Mouse (Mus musculus): ENCODE measurements at regions not wholly inside any gene's neighbourhood (a gene's known extent, or its start where the extent isn't known, plus 50 kb on each side); places are given as distances from the start of the nearest gene placed in this dataset.

- H3K9ac ChIP-seq (ENCODE audit: insufficient read depth, low read depth), result no peak overlapping the region
- in situ Hi-C loops (cut with MboI; ENCODE audit: low pct_ligation_motif_present, low pct_unique_long_range_greater_than_20kb, low sequenced_read_pairs), result no loop called here
- no peaks in the 10 kb centered on the region for H3K9me3 ChIP-seq (replicated peaks; ENCODE audit: low read length)
- no peak overlapping the region for H3K4me3 ChIP-seq (replicated peaks in 1 of 3; ENCODE audit: low read depth in 2 of 3, low read length in 2 of 3, poor library complexity in 1 of 3)
- no peaks in the 10 kb centered on the region for H3K36me3 ChIP-seq (replicated peaks in 1 of 2; ENCODE audit: control insufficient read depth in 1 of 2, insufficient read depth in 1 of 2, low read length in 1 of 2)
- no peak for TF ChIP-seq TBP (conservative IDR thresholded peaks at IDR 0.05; ENCODE audit: low read depth, low read length)
- no peak for DNase-seq (ENCODE audit: extremely low read depth)
- H3K27ac ChIP-seq (ENCODE audit: insufficient read depth, low read depth), result no peak overlapping the region
- no peaks in the 10 kb centered on the region for H3K27me3 ChIP-seq (replicated peaks)
- no peaks in the 10 kb centered on the region for H3K79me2 ChIP-seq (replicated peaks; ENCODE audit: control insufficient read depth, extremely low read depth, insufficient read depth, poor library complexity, severe bottlenecking)
- peaks cover 0 to 4% of the 10 kb centered on the region in 2 experiments; a peak in 2 of 4 replicates for H3K4me1 ChIP-seq (ENCODE audit: control insufficient read depth in 1 of 2, insufficient read depth in 2 of 2)
- dilution Hi-C loops (cut with MboI; ENCODE audit: extremely low pct_ligation_motif_present, extremely low pct_unique_long_range_greater_than_20kb, low sequenced_read_pairs), result no loop called here
- H3K4me2 ChIP-seq (ENCODE audit: insufficient read depth, low read depth, poor library complexity, severe bottlenecking), result no peak overlapping the region
Observed at GRCm38 (mm10) chr5:77855191-77855590, 447.4 kb upstream of the Igfbp7 start.

GRCm38 (mm10) chr5:77853999-77854784 is 446.4 kb upstream of the Igfbp7 start:
- H3K36me3 ChIP-seq (replicated peaks in 1 of 2; ENCODE audit: control insufficient read depth in 1 of 2, insufficient read depth in 1 of 2, low read length in 1 of 2), result no peaks in the 10 kb centered on the region
- H3K9me3 ChIP-seq (replicated peaks; ENCODE audit: low read length), result no peaks in the 10 kb centered on the region
- in situ Hi-C loops (cut with MboI; ENCODE audit: low pct_ligation_motif_present, low pct_unique_long_range_greater_than_20kb, low sequenced_read_pairs), result no loop called here
- TF ChIP-seq UBTF (IDR thresholded peaks at IDR 0.05; ENCODE audit: low read depth, low read length), result no peak
- TF ChIP-seq ZMIZ1 (IDR thresholded peaks at IDR 0.05; ENCODE audit: low read depth, low read length), result no peak
- TF ChIP-seq USF2 (conservative IDR thresholded peaks at IDR 0.05; ENCODE audit: low read depth, low read length), result no peak
- H3K4me3 ChIP-seq (replicated peaks in 1 of 3; ENCODE audit: low read depth in 2 of 3, low read length in 2 of 3, poor library complexity in 1 of 3), result no peak overlapping the region
- no peak overlapping the region for H3K4me2 ChIP-seq (ENCODE audit: insufficient read depth, low read depth, poor library complexity, severe bottlenecking)
- H3K79me2 ChIP-seq (replicated peaks; ENCODE audit: control insufficient read depth, extremely low read depth, insufficient read depth, poor library complexity, severe bottlenecking), result no peaks in the 10 kb centered on the region
- no peaks in the 10 kb centered on the region for H3K27me3 ChIP-seq (replicated peaks)
- H3K27ac ChIP-seq (ENCODE audit: insufficient read depth, low read depth), result no peak overlapping the region
- dilution Hi-C loops (cut with MboI; ENCODE audit: extremely low pct_ligation_motif_present, extremely low pct_unique_long_range_greater_than_20kb, low sequenced_read_pairs), result no loop called here
- H3K9ac ChIP-seq (ENCODE audit: insufficient read depth, low read depth), result no peak overlapping the region
- DNase-seq (ENCODE audit: extremely low read depth), result no peak
- H3K4me1 ChIP-seq (ENCODE audit: control insufficient read depth in 1 of 2, insufficient read depth in 2 of 2), result peaks cover 0 to 4% of the 10 kb centered on the region in 2 experiments; a peak in 2 of 4 replicates

DNA sequence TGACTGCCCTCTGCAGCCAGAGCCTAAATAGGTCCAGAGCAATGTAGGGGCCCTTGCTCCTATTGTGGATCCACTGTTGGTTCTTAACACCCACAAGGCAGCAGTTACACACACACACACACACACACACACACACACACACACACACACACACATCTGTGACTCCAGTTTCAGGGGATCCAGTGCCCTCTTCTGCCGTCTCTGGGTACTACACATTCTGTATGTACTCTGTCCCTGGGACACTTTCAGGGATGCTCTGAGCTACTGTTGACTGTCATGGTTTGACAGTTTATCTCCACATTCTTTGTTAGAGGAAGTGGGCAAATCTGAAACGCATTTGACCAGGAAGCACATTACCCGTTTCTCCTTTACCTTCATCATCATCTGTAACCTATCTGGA is 443.8 kb upstream of the Igfbp7 start:
- Histone ChIP-seq H3K36me3 (replicated peaks in 1 of 2; ENCODE audit: control insufficient read depth in 1 of 2, insufficient read depth in 1 of 2, low read length in 1 of 2) (no peaks in the 10 kb centered on the region), H3K9me3 (replicated peaks; ENCODE audit: low read length) (no peaks in the 10 kb centered on the region), H3K9ac (ENCODE audit: insufficient read depth, low read depth) (no peak overlapping the region), H3K27ac (ENCODE audit: insufficient read depth, low read depth) (no peak overlapping the region), H3K27me3 (replicated peaks) (no peaks in the 10 kb centered on the region), H3K4me2 (ENCODE audit: insufficient read depth, low read depth, poor library complexity, severe bottlenecking) (peak overlapping the region; percentile 97), H3K4me3 (replicated peaks in 1 of 3; ENCODE audit: low read depth in 2 of 3, low read length in 2 of 3, poor library complexity in 1 of 3) (no peak overlapping the region), H3K4me1 (ENCODE audit: control insufficient read depth in 1 of 2, insufficient read depth in 2 of 2) (peaks cover 0 to 4% of the 10 kb centered on the region in 2 experiments; a peak in 2 of 4 replicates), H3K79me2 (replicated peaks; ENCODE audit: control insufficient read depth, extremely low read depth, insufficient read depth, poor library complexity, severe bottlenecking) (no peaks in the 10 kb centered on the region)
- peak; percentile 12 for DNase-seq (ENCODE audit: extremely low read depth)
- dilution Hi-C loops (cut with MboI; ENCODE audit: extremely low pct_ligation_motif_present, extremely low pct_unique_long_range_greater_than_20kb, low sequenced_read_pairs) (no loop called here), in situ Hi-C loops (cut with MboI; ENCODE audit: low pct_ligation_motif_present, low pct_unique_long_range_greater_than_20kb, low sequenced_read_pairs) (no loop called here)
- TF ChIP-seq JUN (IDR thresholded peaks at IDR 0.05; ENCODE audit: insufficient read depth, low read depth, low read length), result no peak
- TF ChIP-seq USF2 (conservative IDR thresholded peaks at IDR 0.05; ENCODE audit: low read depth, low read length), result no peak
- no peak for TF ChIP-seq MYC (IDR thresholded peaks at IDR 0.05; ENCODE audit: low read depth, low read length)
- no peak for TF ChIP-seq TBP (conservative IDR thresholded peaks at IDR 0.05; ENCODE audit: low read depth, low read length)
- no peak for TF ChIP-seq SIN3A (IDR thresholded peaks at IDR 0.05; ENCODE audit: low read length)
- TF ChIP-seq MXI1 (IDR thresholded peaks at IDR 0.05; ENCODE audit: low read depth, low read length), result no peak
- TF ChIP-seq IRF4 (IDR thresholded peaks at IDR 0.05; ENCODE audit: low read depth, low read length), result no peak
- no peak for TF ChIP-seq ZC3H11A (IDR thresholded peaks at IDR 0.05; ENCODE audit: low read depth, low read length)
- no peak for TF ChIP-seq GABPA (IDR thresholded peaks at IDR 0.05; ENCODE audit: insufficient replicate concordance, low read depth, low read length)
- TF ChIP-seq ZMIZ1 (IDR thresholded peaks at IDR 0.05; ENCODE audit: low read depth, low read length), result no peak
- no peak for TF ChIP-seq KAT2A (IDR thresholded peaks at IDR 0.05; ENCODE audit: insufficient replicate concordance, low read length)
- no peak for TF ChIP-seq MEF2A (IDR thresholded peaks at IDR 0.05; ENCODE audit: borderline replicate concordance, low read depth, low read length)
- TF ChIP-seq RAD21 (IDR thresholded peaks at IDR 0.05; ENCODE audit: low read depth, low read length), result peak; percentile 26
- TF ChIP-seq HCFC1 (IDR thresholded peaks at IDR 0.05; ENCODE audit: low read depth, low read length), result no peak
- no peak for TF ChIP-seq E2F4 (IDR thresholded peaks at IDR 0.05; ENCODE audit: insufficient replicate concordance, low read depth, low read length)
- TF ChIP-seq SMC3 (IDR thresholded peaks at IDR 0.05; ENCODE audit: low read depth, low read length), result peak; percentile 32
- no peak for TF ChIP-seq BHLHE40 (IDR thresholded peaks at IDR 0.05; ENCODE audit: low read depth, low read length)
- no peak for TF ChIP-seq USF1 (IDR thresholded peaks at IDR 0.05; ENCODE audit: low read depth, low read length)
- no peak for TF ChIP-seq NELFE (IDR thresholded peaks at IDR 0.05; ENCODE audit: low read depth, low read length)
- TF ChIP-seq POLR2A (IDR thresholded peaks at IDR 0.05; ENCODE audit: low read depth, low read length), result no peak
- no peak for TF ChIP-seq JUND (conservative IDR thresholded peaks at IDR 0.05; ENCODE audit: low read depth, low read length)
- peak in 1 of 2 experiments; percentile 58; a peak in 2 of 4 replicates for TF ChIP-seq CTCF (conservative IDR thresholded peaks at IDR 0.05 in 1 of 2, IDR thresholded peaks at IDR 0.05 in 1 of 2; ENCODE audit: low read depth in 2 of 2, low read length in 2 of 2)
